Mouse (Mus musculus) urinary bladder, postnatal 10 days (tissue): ENCODE data around the gene Maneal.

Source experiments
- DNase-seq: peaks from one replicate; pipeline ENCODE4 v3.0.0; 2022; ENCODE audit warnings: low spot score

Maneal gene

GRCm38 (mm10) chr4:124861283-124862188 lies at the start of gene Maneal:
Maneal (minus strand) TSS chr4:124862171.
- no peak for DNase-seq

- DNase-seq: no peak
These were observed 44.2 kb upstream of the Maneal start for GRCm38 (mm10) chr4:124905971-124906822.

GRCm38 (mm10) chr4:124905417-124905816 lies 43.4 kb upstream of the Maneal start:
- no peak for DNase-seq

GRCm38 (mm10) chr4:124899906-124900305 lies 37.9 kb upstream of the Maneal start:
- DNase-seq: no peak

- DNase-seq: no peak
These were observed 36.5 kb upstream of the Maneal start for GRCm38 (mm10) chr4:124898428-124898827.

GRCm38 (mm10) chr4:124894508-124895428 lies 32.8 kb upstream of the Maneal start:
- DNase-seq: no peak

- DNase-seq: no peak
These were observed 31.8 kb upstream of the Maneal start for GRCm38 (mm10) chr4:124893769-124894168.

- DNase-seq: no peak
These were observed 28.9 kb upstream of the Maneal start for GRCm38 (mm10) chr4:124890831-124891230.

GRCm38 (mm10) chr4:124889935-124890334 lies 28.0 kb upstream of the Maneal start:
- DNase-seq: no peak

- DNase-seq: no peak
These were observed 26.7 kb upstream of the Maneal start for GRCm38 (mm10) chr4:124888702-124889101.

- DNase-seq: no peak
These were observed 20.3 kb upstream of the Maneal start for GRCm38 (mm10) chr4:124882151-124882729.

- no peak for DNase-seq
These were observed 19.5 kb upstream of the Maneal start for GRCm38 (mm10) chr4:124881341-124881908.

- no peak for DNase-seq
These were observed 18.6 kb upstream of the Maneal start, which contains the start of gene Epha10 for GRCm38 (mm10) chr4:124880599-124880998. Epha10 (plus strand) TSS chr4:124880899.

GRCm38 (mm10) chr4:124872719-124873118 lies 10.7 kb upstream of the Maneal start:
- DNase-seq: no peak

- no peak for DNase-seq
These were observed 1.5 kb downstream of the Maneal start for GRCm38 (mm10) chr4:124860446-124860845.

- DNase-seq: no peak
These were observed 3.6 kb downstream of the Maneal start for GRCm38 (mm10) chr4:124858370-124858769.

- DNase-seq: no peak
These were observed 5.7 kb downstream of the Maneal start for GRCm38 (mm10) chr4:124856294-124856693.

GRCm38 (mm10) chr4:124850933-124851658 lies 10.9 kb downstream of the Maneal start, which contains the start of gene 1110065P20Rik:
1110065P20Rik (minus strand) TSS chr4:124851196.
- peak; percentile 32 for DNase-seq

GRCm38 (mm10) chr4:124850261-124850913 lies 11.6 kb downstream of the Maneal start, which contains the start of gene Yrdc:
Yrdc (plus strand) TSS chr4:124850679.
- peak; percentile 77 for DNase-seq
